11 mouse cellular contexts compared by ENCODE assay signal in the genomic region with DNA sequence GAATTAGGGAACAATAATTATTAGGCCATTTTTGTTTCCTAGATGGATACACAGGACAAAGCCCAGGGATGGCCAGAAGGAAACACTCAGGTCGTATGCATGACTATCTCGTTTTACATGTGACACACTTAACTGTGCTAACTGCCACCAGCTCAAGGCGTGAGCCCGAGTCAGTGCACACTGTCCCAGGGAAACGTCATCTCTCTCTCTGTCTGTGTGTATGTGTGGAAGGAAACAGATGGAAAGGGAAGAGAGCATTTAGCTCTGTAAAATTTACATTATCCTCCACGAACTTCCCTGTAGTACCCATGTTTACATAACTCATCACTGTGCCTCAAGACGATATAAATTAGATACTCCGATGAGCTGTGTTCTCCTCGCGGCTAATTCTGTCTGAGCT.
"Had no signal": no experiment of that assay in that cellular context is flagged by ENCODE, and none has a peak within 500 bp of the region (broad histone marks: within the 10 kb centered on the region; RNA-seq: fewer than 3 reads in every experiment).

No protein-coding gene starts in this region.

- H3K4me2 ChIP-seq: limb, embryonic 12.5 days; liver, embryonic 15.5 days; lung, embryonic 15.5 days; neural tube, embryonic 12.5 days had no signal

- DNase-seq: kidney, adult 8-10 months; kidney, postnatal 25 days; liver; lung, postnatal 36 days; midbrain, embryonic 14.5 days; thymus, postnatal 4 days had no signal

- H3K9ac ChIP-seq: limb, embryonic 12.5 days; liver, embryonic 15.5 days; lung, embryonic 15.5 days; neural tube, embryonic 12.5 days had no signal

- H3K27me3 ChIP-seq: limb, embryonic 12.5 days; liver, embryonic 15.5 days; lung, embryonic 15.5 days; neural tube, embryonic 12.5 days had no signal

- H3K9me3 ChIP-seq: limb, embryonic 12.5 days; liver, embryonic 15.5 days; lung, embryonic 15.5 days; neural tube, embryonic 12.5 days had no signal

- H3K27ac ChIP-seq: limb, embryonic 12.5 days; liver, embryonic 15.5 days; lung, embryonic 15.5 days; neural tube, embryonic 12.5 days had no signal

- H3K36me3 ChIP-seq: liver, embryonic 15.5 days; lung, embryonic 15.5 days; neural tube, embryonic 12.5 days had no signal

- ATAC-seq: inflammation-experienced regulatory T-cells, adult 6 months had no signal

- H3K4me3 ChIP-seq: limb, embryonic 12.5 days; liver, embryonic 15.5 days; lung, embryonic 15.5 days; neural tube, embryonic 12.5 days had no signal
